Mouse (Mus musculus) inflammation-experienced regulatory T-cells, adult 6 months (primary cell): Measurements from ENCODE around the gene Ctsf. TPM values are rescaled to one million over a fixed set of nuclear protein-coding genes. Genes with fewer than 3 reads are reported as not detected.

Experiments used
- polyA plus RNA-seq, 3 experiments: library from polyadenylated mRNA; unstranded; fragments of 100-300 nt; shearing (Covaris generic); gene quantifications; one replicate each; pipeline ENCODE4 v1.2.1; 2017

Ctsf gene
- polyA plus RNA-seq, 3 experiments from 2014 or later = 2.2 to 5.0 TPM; not detected in 1

Other genes starting within 250 kb of the Ctsf start
- gene Lrfn4, start 239.5 kb upstream of the Ctsf start, polyA plus RNA-seq = under 1 TPM in 1 of 3 experiments, not detected in 2; 0.18 TPM
- gene Rce1, start 229.5 kb upstream of the Ctsf start, polyA plus RNA-seq = 10 to 100 TPM; 41.4 to 48.1 (median 42.1) TPM
- not detected for gene Gm960, start 156.5 kb upstream of the Ctsf start, polyA plus RNA-seq
- under 1 TPM in 2 of 3 experiments, not detected in 1; 0.17 to 0.20 TPM for gene Sptbn2, start 144.0 kb upstream of the Ctsf start, polyA plus RNA-seq
- gene Rbm4b, start 98.6 kb upstream of the Ctsf start, polyA plus RNA-seq = 100 to 1,000 TPM in 1 of 3 experiments, 10 to 100 TPM in 2; 59.9 to 134 (median 96.8) TPM
- 10 to 100 TPM; 30.3 to 45.0 (median 35.3) TPM for gene Rbm4, start 61.2 kb upstream of the Ctsf start, polyA plus RNA-seq
- 10 to 100 TPM; 32.0 to 43.4 (median 35.6) TPM for gene Gm21992, start 43.5 kb upstream of the Ctsf start, polyA plus RNA-seq
- gene Rbm14, start 43.5 kb upstream of the Ctsf start, polyA plus RNA-seq = 10 to 100 TPM; 18.8 to 43.7 (median 19.1) TPM
- gene Ccs, start 15.8 kb upstream of the Ctsf start, polyA plus RNA-seq = 10 to 100 TPM; 47.2 to 94.6 (median 80.5) TPM
- not detected for gene Ccdc87, start 15.8 kb upstream of the Ctsf start, polyA plus RNA-seq
- under 1 TPM in 1 of 3 experiments, not detected in 2; 0.36 TPM for gene Actn3, start 22.8 kb downstream of the Ctsf start, polyA plus RNA-seq
- 1 to 10 TPM; 5.1 to 6.7 (median 6.7) TPM for gene Zdhhc24, start 23.5 kb downstream of the Ctsf start, polyA plus RNA-seq
- gene Bbs1, start 51.5 kb downstream of the Ctsf start, polyA plus RNA-seq = 1 to 10 TPM in 1 of 3 experiments, under 1 TPM in 1, not detected in 1; 0.41 to 1.0 TPM
- 10 to 100 TPM; 45.9 to 56.8 (median 47.7) TPM for gene Dpp3, start 73.2 kb downstream of the Ctsf start, polyA plus RNA-seq
- under 1 TPM in 1 of 3 experiments, not detected in 2; 0.39 TPM for gene Peli3, start 88.0 kb downstream of the Ctsf start, polyA plus RNA-seq
- 10 to 100 TPM; 76.1 to 89.6 (median 87.7) TPM for gene Mrpl11, start 107.0 kb downstream of the Ctsf start, polyA plus RNA-seq
- 1 to 10 TPM in 2 of 3 experiments, under 1 TPM in 1; 0.60 to 1.9 (median 1.4) TPM for gene Npas4, start 135.2 kb downstream of the Ctsf start, polyA plus RNA-seq
- gene Slc29a2, start 168.7 kb downstream of the Ctsf start, polyA plus RNA-seq = 1 to 10 TPM in 2 of 3 experiments, under 1 TPM in 1; 0.20 to 2.4 (median 1.7) TPM
- gene B4gat1, start 183.7 kb downstream of the Ctsf start, polyA plus RNA-seq = 10 to 100 TPM; 10.3 to 12.5 (median 10.4) TPM
- gene AC124502.3, start 183.8 kb downstream of the Ctsf start, polyA plus RNA-seq = under 1 TPM; 0.41 to 0.81 (median 0.44) TPM
- gene Brms1, start 186.2 kb downstream of the Ctsf start, polyA plus RNA-seq = 100 to 1,000 TPM in 2 of 3 experiments, 10 to 100 TPM in 1; 98.2 to 118 (median 109) TPM
- gene Rin1, start 195.4 kb downstream of the Ctsf start, polyA plus RNA-seq = under 1 TPM in 1 of 3 experiments, not detected in 2; 0.19 TPM
- gene Cd248, start 212.9 kb downstream of the Ctsf start, polyA plus RNA-seq = not detected
- gene Tmem151a, start 230.4 kb downstream of the Ctsf start, polyA plus RNA-seq = not detected
- gene Yif1a, start 233.4 kb downstream of the Ctsf start, polyA plus RNA-seq = 10 to 100 TPM; 45.7 to 65.4 (median 46.2) TPM
- under 1 TPM in 2 of 3 experiments, not detected in 1; 0.50 to 0.59 TPM for gene Cnih2, start 243.4 kb downstream of the Ctsf start, polyA plus RNA-seq